Mouse (Mus musculus): ENCODE results near the gene Trub2. TPM values are rescaled to one million over a fixed set of nuclear protein-coding genes. Genes with fewer than 3 reads are reported as not detected.

Gene Trub2
- polyA plus RNA-seq, 1 experiment from 2014 or later: 27.1 TPM

DNA sequence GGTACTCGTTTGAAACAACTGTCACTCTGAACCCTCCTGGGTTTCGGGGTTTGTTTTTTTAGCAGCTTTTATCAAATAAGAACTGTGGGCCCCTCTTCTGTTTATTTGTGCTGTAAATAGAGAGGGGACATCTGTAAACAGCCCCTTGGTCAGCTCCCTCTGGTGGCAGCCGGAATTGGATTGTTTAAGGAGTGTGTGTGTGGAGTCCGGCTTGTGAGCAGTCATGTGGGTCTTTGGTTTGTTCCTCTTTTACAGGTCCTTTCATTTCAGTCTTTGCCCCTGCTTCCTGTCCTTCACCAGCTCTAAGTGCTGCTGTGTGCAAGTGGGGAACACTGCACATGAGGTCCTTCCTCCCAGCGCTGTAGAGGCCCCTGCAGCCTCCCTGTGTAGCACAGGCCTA is 48.9 kb downstream of the Trub2 start:
- H3K4me1 ChIP-seq (ENCODE audit: control insufficient read depth, insufficient read depth, low read length): no peaks in the 10 kb centered on the region
- no peak overlapping the region for H3K4me2 ChIP-seq (ENCODE audit: low read depth, low read length)
- ATAC-seq (ENCODE audit: low read depth): no peak
- no peak overlapping the region for H3K9ac ChIP-seq (replicated peaks; ENCODE audit: low read depth, low read length)
- H3K27me3 ChIP-seq (ENCODE audit: control insufficient read depth, insufficient read depth, low read length): no peaks in the 10 kb centered on the region
- H3K9me3 ChIP-seq (ENCODE audit: control insufficient read depth, low read length): no peaks in the 10 kb centered on the region
- no peak overlapping the region for H3K27ac ChIP-seq (ENCODE audit: low read depth, low read length)
- no peak overlapping the region for H3K4me3 ChIP-seq (ENCODE audit: low read depth, low read length)
- WGBS: 84% methylated on average over 5 of the region's 5 CpGs
- H3K36me3 ChIP-seq (ENCODE audit: control insufficient read depth, insufficient read depth, low read length): peaks cover 41% of the 10 kb centered on the region

DNA sequence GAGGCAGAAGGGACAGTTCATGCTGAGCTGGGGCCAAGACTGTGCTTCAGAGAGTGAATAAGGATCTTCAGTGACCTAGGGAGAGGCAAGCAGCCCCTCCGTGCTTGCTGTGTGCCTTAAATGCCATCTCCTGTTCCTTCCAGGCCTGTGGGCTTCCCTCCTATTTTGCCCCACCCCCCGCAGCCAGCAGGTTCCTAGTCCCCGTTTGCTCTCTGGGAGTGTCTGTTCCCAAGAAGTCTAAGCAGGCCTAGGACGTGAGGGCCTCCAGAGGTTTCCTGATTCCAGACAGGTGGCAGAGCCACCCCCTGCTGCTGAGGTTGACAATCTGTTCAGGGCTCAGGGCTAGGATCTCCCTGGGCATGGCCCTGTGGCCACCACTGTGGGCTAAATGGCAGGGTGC is 49.5 kb downstream of the Trub2 start:
- Histone ChIP-seq H3K36me3 (ENCODE audit: control insufficient read depth, insufficient read depth, low read length) (peaks cover 47% of the 10 kb centered on the region), H3K4me3 (ENCODE audit: low read depth, low read length) (no peak overlapping the region), H3K9me3 (ENCODE audit: control insufficient read depth, low read length) (no peaks in the 10 kb centered on the region), H3K27me3 (ENCODE audit: control insufficient read depth, insufficient read depth, low read length) (no peaks in the 10 kb centered on the region), H3K9ac (replicated peaks; ENCODE audit: low read depth, low read length) (no peak overlapping the region), H3K27ac (ENCODE audit: low read depth, low read length) (no peak overlapping the region), H3K4me1 (ENCODE audit: control insufficient read depth, insufficient read depth, low read length) (no peaks in the 10 kb centered on the region), H3K4me2 (ENCODE audit: low read depth, low read length) (no peak overlapping the region)
- 82% methylated on average over 4 of the region's 4 CpGs for WGBS
- no peak for ATAC-seq (ENCODE audit: low read depth)

DNA sequence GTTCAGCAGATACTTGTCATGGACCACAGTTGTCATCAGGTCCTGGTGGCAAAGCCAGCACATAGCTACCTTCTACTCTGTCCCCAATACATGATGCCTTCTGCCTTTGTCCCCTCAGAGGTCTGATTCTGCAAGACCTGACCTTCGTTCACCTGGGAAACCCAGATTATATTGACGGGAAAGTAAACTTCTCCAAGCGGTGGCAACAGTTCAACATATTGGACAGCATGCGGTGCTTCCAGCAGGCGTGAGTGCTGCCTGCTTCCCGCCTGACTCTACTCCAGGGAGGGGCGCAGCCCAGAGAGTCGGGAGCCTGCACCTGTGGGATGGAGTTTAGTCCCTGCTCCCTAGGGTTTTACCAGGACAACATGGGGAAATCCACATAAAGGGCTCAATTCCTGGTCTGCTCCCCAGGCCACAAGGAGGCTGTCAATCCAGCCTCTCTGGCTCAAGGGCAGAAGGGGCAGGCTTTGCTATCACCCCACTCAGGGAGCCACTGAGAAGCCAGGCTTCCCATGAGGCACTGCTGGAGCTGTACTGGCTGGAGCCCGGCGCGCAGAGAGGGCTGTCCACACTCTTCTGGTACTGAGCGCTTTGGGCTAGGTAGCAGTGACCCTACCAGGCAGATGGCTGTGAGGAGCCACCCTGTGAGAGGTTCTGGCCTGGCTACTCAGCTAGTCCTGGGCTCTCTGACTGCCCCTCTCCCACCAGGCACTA is 50.9 kb downstream of the Trub2 start:
- H3K9ac ChIP-seq (replicated peaks; ENCODE audit: low read depth, low read length): no peak overlapping the region
- ATAC-seq (ENCODE audit: low read depth): no peak
- H3K27ac ChIP-seq (ENCODE audit: low read depth, low read length): no peak overlapping the region
- no peak overlapping the region for H3K4me2 ChIP-seq (ENCODE audit: low read depth, low read length)
- H3K4me3 ChIP-seq (ENCODE audit: low read depth, low read length): no peak overlapping the region
- no peaks in the 10 kb centered on the region for H3K4me1 ChIP-seq (ENCODE audit: control insufficient read depth, insufficient read depth, low read length)
- no peaks in the 10 kb centered on the region for H3K27me3 ChIP-seq (ENCODE audit: control insufficient read depth, insufficient read depth, low read length)
- 87% methylated on average over 12 of the region's 12 CpGs for WGBS
- peaks cover 59% of the 10 kb centered on the region for H3K36me3 ChIP-seq (ENCODE audit: control insufficient read depth, insufficient read depth, low read length)
- H3K9me3 ChIP-seq (ENCODE audit: control insufficient read depth, low read length): no peaks in the 10 kb centered on the region

DNA sequence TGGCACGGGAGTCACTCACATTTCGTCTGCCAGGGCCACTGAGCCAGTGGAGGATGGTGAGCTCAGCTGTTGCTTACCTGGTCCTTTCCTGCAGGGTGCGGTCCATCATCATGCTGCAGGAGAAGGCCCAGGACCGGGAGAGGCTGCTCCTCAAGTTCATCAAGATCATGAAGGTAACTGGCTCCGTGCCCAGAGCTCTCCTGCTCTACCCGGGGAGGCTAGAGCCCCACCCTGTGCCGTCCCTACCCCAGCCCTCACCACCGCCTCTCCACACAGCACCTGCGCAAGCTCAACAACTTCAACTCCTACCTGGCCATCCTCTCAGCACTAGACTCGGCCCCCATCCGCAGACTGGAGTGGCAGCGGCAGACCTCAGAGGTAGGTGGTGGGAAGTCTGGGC is 52.6 kb downstream of the Trub2 start:
- no peak for ATAC-seq (ENCODE audit: low read depth)
- Histone ChIP-seq H3K27me3 (ENCODE audit: control insufficient read depth, insufficient read depth, low read length) (no peaks in the 10 kb centered on the region), H3K9me3 (ENCODE audit: control insufficient read depth, low read length) (no peaks in the 10 kb centered on the region), H3K4me3 (ENCODE audit: low read depth, low read length) (no peak overlapping the region), H3K9ac (replicated peaks; ENCODE audit: low read depth, low read length) (no peak overlapping the region), H3K4me1 (ENCODE audit: control insufficient read depth, insufficient read depth, low read length) (no peaks in the 10 kb centered on the region), H3K36me3 (ENCODE audit: control insufficient read depth, insufficient read depth, low read length) (peaks cover 61% of the 10 kb centered on the region), H3K27ac (ENCODE audit: low read depth, low read length) (no peak overlapping the region), H3K4me2 (ENCODE audit: low read depth, low read length) (no peak overlapping the region)
- WGBS: 95% methylated on average over 12 of the region's 12 CpGs

DNA sequence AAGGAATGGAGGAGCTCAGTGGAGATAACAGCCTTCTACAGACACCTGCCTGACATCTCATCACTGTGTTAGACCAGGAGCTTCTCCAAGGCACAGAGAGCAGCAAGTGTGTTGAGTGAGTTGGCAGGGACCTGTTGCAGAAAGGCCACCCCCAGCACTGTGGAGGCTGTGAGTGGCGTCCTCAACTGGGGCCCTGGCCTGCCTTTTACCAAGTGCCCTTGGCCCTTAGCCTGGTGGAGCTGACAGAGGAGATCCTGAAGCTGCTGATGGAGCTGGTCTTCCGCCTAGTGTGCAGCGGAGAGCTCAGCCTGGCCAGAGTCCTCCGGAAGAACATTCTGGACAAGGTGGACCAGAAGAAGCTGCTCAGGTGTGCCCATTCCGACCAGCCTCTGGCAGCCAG is 55.0 kb downstream of the Trub2 start:
- WGBS: 97% methylated on average over 5 of the region's 5 CpGs
- no peak for ATAC-seq (ENCODE audit: low read depth)
- Histone ChIP-seq H3K4me1 (ENCODE audit: control insufficient read depth, insufficient read depth, low read length) (no peaks in the 10 kb centered on the region), H3K27ac (ENCODE audit: low read depth, low read length) (no peak overlapping the region), H3K4me2 (ENCODE audit: low read depth, low read length) (no peak overlapping the region), H3K9ac (replicated peaks; ENCODE audit: low read depth, low read length) (no peak overlapping the region), H3K4me3 (ENCODE audit: low read depth, low read length) (no peak overlapping the region), H3K9me3 (ENCODE audit: control insufficient read depth, low read length) (no peaks in the 10 kb centered on the region), H3K36me3 (ENCODE audit: control insufficient read depth, insufficient read depth, low read length) (peaks cover 56% of the 10 kb centered on the region), H3K27me3 (ENCODE audit: control insufficient read depth, insufficient read depth, low read length) (no peaks in the 10 kb centered on the region)

DNA sequence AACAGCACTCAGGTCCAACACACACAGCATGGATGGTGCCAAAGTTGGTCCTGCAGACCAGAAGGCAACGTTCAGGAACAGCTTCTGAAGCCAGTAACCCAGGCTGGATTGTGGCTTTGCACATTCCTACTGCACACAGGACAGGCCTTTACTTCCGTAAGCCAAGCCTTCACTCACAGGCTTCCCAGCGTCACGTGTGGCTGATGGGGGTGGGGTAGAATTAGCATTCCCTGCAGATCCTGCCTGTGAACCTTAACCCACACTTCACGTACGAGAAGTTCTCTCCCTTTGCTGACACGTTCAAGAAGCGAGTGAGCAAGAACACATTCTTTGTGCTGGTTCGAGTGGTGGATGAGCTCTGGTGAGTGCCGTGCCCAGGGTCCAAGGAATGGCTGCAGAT is 55.7 kb downstream of the Trub2 start:
- 95% methylated on average over 10 of the region's 10 CpGs for WGBS
- Histone ChIP-seq H3K27me3 (ENCODE audit: control insufficient read depth, insufficient read depth, low read length) (no peaks in the 10 kb centered on the region), H3K9me3 (ENCODE audit: control insufficient read depth, low read length) (no peaks in the 10 kb centered on the region), H3K4me3 (ENCODE audit: low read depth, low read length) (no peak overlapping the region), H3K4me2 (ENCODE audit: low read depth, low read length) (no peak overlapping the region), H3K27ac (ENCODE audit: low read depth, low read length) (no peak overlapping the region), H3K4me1 (ENCODE audit: control insufficient read depth, insufficient read depth, low read length) (no peaks in the 10 kb centered on the region), H3K9ac (replicated peaks; ENCODE audit: low read depth, low read length) (no peak overlapping the region), H3K36me3 (ENCODE audit: control insufficient read depth, insufficient read depth, low read length) (peaks cover 56% of the 10 kb centered on the region)
- no peak for ATAC-seq (ENCODE audit: low read depth)

DNA sequence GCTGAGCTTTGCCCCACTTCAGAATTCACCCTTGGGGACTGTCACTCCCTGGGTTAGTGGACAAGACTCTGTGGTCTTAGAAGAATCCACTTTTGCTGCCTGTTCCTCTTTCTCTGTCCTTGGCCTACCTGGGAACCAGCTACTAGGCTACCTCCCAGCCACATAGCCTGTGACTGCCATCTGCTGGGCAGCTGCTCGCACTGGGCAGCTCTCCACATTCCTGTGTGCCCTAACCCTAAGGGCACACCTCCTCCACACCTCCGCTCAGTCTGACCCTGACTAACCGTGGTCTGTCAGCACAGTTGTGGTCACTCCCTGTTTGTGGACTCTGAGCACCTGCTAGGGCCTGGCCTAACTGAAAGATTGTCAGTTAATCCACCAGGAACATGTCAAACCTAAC is 56.8 kb downstream of the Trub2 start:
- ATAC-seq (ENCODE audit: low read depth): no peak
- Histone ChIP-seq H3K36me3 (ENCODE audit: control insufficient read depth, insufficient read depth, low read length) (peaks cover 54% of the 10 kb centered on the region), H3K27ac (ENCODE audit: low read depth, low read length) (no peak overlapping the region)

DNA sequence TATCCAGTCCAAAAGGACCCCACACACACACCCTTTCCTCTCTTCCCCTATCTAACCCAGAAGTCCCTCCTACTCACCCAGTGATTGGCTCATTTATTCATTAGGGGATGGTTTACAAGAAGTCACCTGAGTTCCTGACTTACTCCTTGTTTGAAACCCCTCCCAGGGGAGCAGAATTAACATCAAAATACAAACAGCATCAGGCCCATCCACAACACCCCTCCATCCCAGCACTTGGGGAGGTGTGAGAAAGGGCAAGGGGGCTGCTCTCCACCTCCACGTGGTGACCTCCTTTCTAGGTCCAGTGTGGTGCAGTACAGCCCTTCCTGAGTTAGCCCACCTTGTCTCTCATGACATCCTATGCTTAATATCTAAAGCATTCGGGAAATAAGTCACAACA is 58.8 kb downstream of the Trub2 start:
- Histone ChIP-seq H3K27me3 (ENCODE audit: control insufficient read depth, insufficient read depth, low read length) (no peaks in the 10 kb centered on the region), H3K4me2 (ENCODE audit: low read depth, low read length) (no peak overlapping the region), H3K4me1 (ENCODE audit: control insufficient read depth, insufficient read depth, low read length) (no peaks in the 10 kb centered on the region), H3K4me3 (ENCODE audit: low read depth, low read length) (no peak overlapping the region), H3K9me3 (ENCODE audit: control insufficient read depth, low read length) (no peaks in the 10 kb centered on the region), H3K9ac (replicated peaks; ENCODE audit: low read depth, low read length) (no peak overlapping the region), H3K27ac (ENCODE audit: low read depth, low read length) (no peak overlapping the region), H3K36me3 (ENCODE audit: control insufficient read depth, insufficient read depth, low read length) (peaks cover 57% of the 10 kb centered on the region)
- 46% methylated on average over 2 of the region's 2 CpGs for WGBS
- ATAC-seq (ENCODE audit: low read depth): no peak

More for the DNA sequence above, 56.8 kb downstream of the Trub2 start:
- Histone ChIP-seq H3K9ac (replicated peaks; ENCODE audit: low read depth, low read length) (no peak overlapping the region), H3K4me3 (ENCODE audit: low read depth, low read length) (no peak overlapping the region), H3K27me3 (ENCODE audit: control insufficient read depth, insufficient read depth, low read length) (no peaks in the 10 kb centered on the region), H3K4me2 (ENCODE audit: low read depth, low read length) (no peak overlapping the region), H3K9me3 (ENCODE audit: control insufficient read depth, low read length) (no peaks in the 10 kb centered on the region), H3K4me1 (ENCODE audit: control insufficient read depth, insufficient read depth, low read length) (no peaks in the 10 kb centered on the region)
- 79% methylated on average over 3 of the region's 3 CpGs for WGBS

DNA sequence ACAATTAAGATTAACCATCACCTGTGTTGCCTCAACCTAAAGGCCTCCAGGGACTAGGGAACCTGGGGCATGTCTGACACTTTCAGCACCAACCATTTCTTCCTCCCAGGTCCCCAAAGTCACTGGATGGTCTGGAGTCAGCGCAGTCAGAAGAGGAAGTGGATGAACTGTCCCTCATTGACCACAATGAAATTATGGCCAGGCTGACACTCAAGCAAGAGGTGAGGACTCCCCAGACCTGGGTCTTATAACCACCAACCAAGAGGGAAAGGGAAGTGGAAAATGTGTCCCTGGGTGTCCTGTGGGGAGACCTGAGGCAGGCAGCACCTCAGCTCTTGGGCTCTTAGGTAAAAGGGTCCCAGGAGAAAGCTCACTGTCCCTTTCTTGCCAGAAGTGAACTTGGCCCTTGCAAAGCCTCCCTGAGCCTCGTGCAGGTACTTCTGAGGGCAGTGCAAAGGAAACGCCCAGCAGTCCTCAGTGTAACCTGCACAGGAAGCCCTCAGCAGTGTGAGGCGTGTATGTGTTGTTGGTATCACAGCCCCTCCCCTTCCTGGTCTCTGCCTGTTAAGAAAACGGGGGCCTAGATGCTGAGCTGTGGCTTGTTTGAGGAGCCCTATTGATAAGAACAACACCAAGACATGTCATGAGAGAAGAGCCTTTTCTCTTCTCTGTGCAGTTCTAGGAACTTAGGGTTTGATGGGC is 63.5 kb downstream of the Trub2 start:
- no peak overlapping the region for H3K4me2 ChIP-seq (ENCODE audit: low read depth, low read length)
- no peaks in the 10 kb centered on the region for H3K27me3 ChIP-seq (ENCODE audit: control insufficient read depth, insufficient read depth, low read length)
- ATAC-seq (ENCODE audit: low read depth): no peak
- H3K4me1 ChIP-seq (ENCODE audit: control insufficient read depth, insufficient read depth, low read length): no peaks in the 10 kb centered on the region
- no peaks in the 10 kb centered on the region for H3K9me3 ChIP-seq (ENCODE audit: control insufficient read depth, low read length)
- H3K9ac ChIP-seq (replicated peaks; ENCODE audit: low read depth, low read length): no peak overlapping the region
- peaks cover 41% of the 10 kb centered on the region for H3K36me3 ChIP-seq (ENCODE audit: control insufficient read depth, insufficient read depth, low read length)
- H3K27ac ChIP-seq (ENCODE audit: low read depth, low read length): no peak overlapping the region
- 85% methylated on average over 5 of the region's 5 CpGs for WGBS
- no peak overlapping the region for H3K4me3 ChIP-seq (ENCODE audit: low read depth, low read length)

All from neural tube, embryonic 14.5 days (tissue).